ENCODE assay signal across 25 mouse cellular contexts in genomic region chr3:58295810-58296209, GRCm38 (mm10).
DNase-seq lines count a peak whose midpoint lies in the region; ATAC-seq lines count a peak whose summit lies in the region.
"Had no signal": no experiment of that assay in that cellular context is flagged by ENCODE, and none has a peak within 500 bp of the region (broad histone marks: within the 10 kb centered on the region; RNA-seq: fewer than 3 reads in every experiment).

No protein-coding gene starts in this region.

- H3K27me3 ChIP-seq in liver, embryonic 15.5 days, result no peaks in the 10 kb centered on the region
- H3K27me3 ChIP-seq in stomach, embryonic 15.5 days (replicated peaks), result no peaks in the 10 kb centered on the region
- H3K27me3 ChIP-seq: embryonic facial prominence, embryonic 13.5 days; forebrain, embryonic 12.5 days; forebrain, embryonic 15.5 days; heart, embryonic 13.5 days; hindbrain, embryonic 12.5 days; hindbrain, embryonic 15.5 days had no signal

- no peaks in the 10 kb centered on the region for H3K36me3 ChIP-seq in liver, embryonic 15.5 days (replicated peaks)
- H3K36me3 ChIP-seq in stomach, embryonic 15.5 days, result no peaks in the 10 kb centered on the region
- H3K36me3 ChIP-seq: embryonic facial prominence, embryonic 10.5 days; embryonic facial prominence, embryonic 13.5 days; forebrain, embryonic 12.5 days; forebrain, embryonic 15.5 days; heart, embryonic 13.5 days; hindbrain, embryonic 12.5 days; hindbrain, embryonic 15.5 days had no signal

- WGBS in liver, embryonic 15.5 days (ENCODE audit: insufficient replicate concordance), result 59% methylated on average over 5 of the region's 5 CpGs
- WGBS in stomach, embryonic 15.5 days, result 61% methylated on average over 5 of the region's 5 CpGs

- no peak overlapping the region for H3K4me2 ChIP-seq in liver, embryonic 15.5 days
- no peak overlapping the region for H3K4me2 ChIP-seq in stomach, embryonic 15.5 days
- H3K4me2 ChIP-seq: embryonic facial prominence, embryonic 13.5 days; forebrain, embryonic 12.5 days; forebrain, embryonic 15.5 days; heart, embryonic 13.5 days; hindbrain, embryonic 12.5 days; hindbrain, embryonic 15.5 days had no signal

- no peaks in the 10 kb centered on the region for H3K4me1 ChIP-seq in liver, embryonic 15.5 days (replicated peaks)
- no peaks in the 10 kb centered on the region for H3K4me1 ChIP-seq in stomach, embryonic 15.5 days
- H3K4me1 ChIP-seq: embryonic facial prominence, embryonic 10.5 days; forebrain, embryonic 12.5 days; forebrain, embryonic 15.5 days; hindbrain, embryonic 12.5 days; hindbrain, embryonic 15.5 days had no signal

- DNase-seq in urinary bladder, postnatal 14 days (ENCODE audit: low spot score), result peak; percentile 49
- DNase-seq in urinary bladder, postnatal 10 days (ENCODE audit: low spot score), result no peak
- no peak for DNase-seq in cerebellum, postnatal 36 days
- no peak for DNase-seq in kidney, adult 11 months
- DNase-seq: adrenal gland, adult 2 months; adrenal gland, postnatal 14 days; cerebellum, adult 11 months; cerebellum, adult 2 months; cerebellum, adult 9-11 months; cerebellum, postnatal 25 days; embryo, embryonic 11 days; gastrocnemius, postnatal 25 days; heart, adult 18-20 months; heart, postnatal 14 days had no signal

- ATAC-seq in liver, embryonic 15.5 days (ENCODE audit: insufficient read depth), result peak; percentile 52; the same call in 1 of the 2 replicates
- ATAC-seq in stomach, embryonic 15.5 days (ENCODE audit: insufficient read depth, low FRiP score, low read depth), result 0 out of 2 replicates have a peak, but pooled peaks have one; percentile 31
- ATAC-seq: CD4-positive, CD25-positive, alpha-beta regulatory T cell, adult 4 months; forebrain, embryonic 15.5 days had no signal

- no peak overlapping the region for H3K9ac ChIP-seq in liver, embryonic 15.5 days
- H3K9ac ChIP-seq in stomach, embryonic 15.5 days, result no peak overlapping the region
- H3K9ac ChIP-seq: embryonic facial prominence, embryonic 13.5 days; forebrain, embryonic 12.5 days; forebrain, embryonic 15.5 days; heart, embryonic 13.5 days; hindbrain, embryonic 12.5 days; hindbrain, embryonic 15.5 days had no signal

- H3K9me3 ChIP-seq in liver, embryonic 15.5 days (replicated peaks), result no peaks in the 10 kb centered on the region
- H3K9me3 ChIP-seq in stomach, embryonic 15.5 days, result no peaks in the 10 kb centered on the region
- H3K9me3 ChIP-seq: embryonic facial prominence, embryonic 10.5 days; embryonic facial prominence, embryonic 13.5 days; forebrain, embryonic 12.5 days; forebrain, embryonic 15.5 days; heart, embryonic 13.5 days; hindbrain, embryonic 12.5 days; hindbrain, embryonic 15.5 days had no signal

- H3K27ac ChIP-seq in liver, embryonic 15.5 days (replicated peaks), result no peak overlapping the region
- H3K27ac ChIP-seq in stomach, embryonic 15.5 days, result no peak overlapping the region
- H3K27ac ChIP-seq: embryonic facial prominence, embryonic 10.5 days; embryonic facial prominence, embryonic 13.5 days; forebrain, embryonic 12.5 days; forebrain, embryonic 15.5 days; heart, embryonic 13.5 days; hindbrain, embryonic 12.5 days; hindbrain, embryonic 15.5 days had no signal

- H3K4me3 ChIP-seq in liver, embryonic 15.5 days (replicated peaks), result no peak overlapping the region
- H3K4me3 ChIP-seq in stomach, embryonic 15.5 days (replicated peaks), result no peak overlapping the region
- H3K4me3 ChIP-seq: embryonic facial prominence, embryonic 10.5 days; embryonic facial prominence, embryonic 13.5 days; erythroblast, embryonic 14.5 days; forebrain, embryonic 12.5 days; forebrain, embryonic 15.5 days; heart, embryonic 13.5 days; hindbrain, embryonic 12.5 days; hindbrain, embryonic 15.5 days had no signal
